Mouse (Mus musculus): ENCODE results near the gene Zfp408. TPM values are rescaled to one million over a fixed set of nuclear protein-coding genes. Genes with fewer than 3 reads are reported as not detected.

Gene Zfp408
- total RNA-seq (2014; rRNA removed; ENCODE audit: low replicate concordance) (11.1 and 17.4 TPM in 2 replicates), polyA plus RNA-seq (2015; fragmentation: Nextera tagmentation; extraction: Ambion mirVana) (3.6 and 4.0 TPM in 2 replicates)

DNA sequence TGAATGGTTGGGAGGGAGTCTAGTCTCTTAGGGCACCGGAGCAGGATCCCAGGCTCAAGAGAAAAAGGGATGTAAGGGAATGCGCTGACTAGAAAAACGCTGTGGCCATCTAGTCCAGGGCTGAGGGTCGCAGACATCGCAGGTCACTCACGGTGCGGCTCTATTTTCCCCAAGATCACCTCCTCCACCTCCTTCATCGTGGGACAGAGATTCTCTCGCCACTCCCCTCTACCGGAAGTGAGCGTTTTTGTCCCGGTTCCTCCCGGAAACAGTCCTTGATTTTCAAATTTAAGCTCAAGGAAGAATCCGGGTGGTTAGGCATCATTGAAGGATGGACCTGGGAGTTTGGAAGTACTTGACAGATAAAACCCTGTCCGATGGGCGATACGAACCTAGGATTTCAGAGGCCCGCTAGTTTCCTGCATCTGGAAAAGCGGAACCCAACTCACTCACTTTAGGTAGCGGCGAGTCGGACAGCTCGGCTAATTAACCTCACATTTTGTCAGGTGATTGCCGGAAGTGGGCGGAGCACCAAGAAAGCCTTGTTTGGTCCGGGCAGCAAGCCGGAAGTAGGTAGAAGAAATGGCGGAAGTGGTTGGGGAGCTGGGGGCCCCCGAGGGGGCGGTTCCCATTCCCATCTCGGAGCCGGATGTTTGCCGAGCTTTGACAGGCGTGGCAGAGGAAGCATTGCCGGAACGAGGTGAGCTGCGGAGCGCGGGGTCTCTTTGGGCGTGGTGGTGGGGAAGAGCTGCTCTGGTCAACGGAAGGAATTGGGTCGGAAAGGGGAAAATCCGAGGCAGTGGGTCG lies at the start of gene Zfp408, which contains the start of gene Arhgap1:
Zfp408 (minus strand) TSS at position 239 of the 807 bp plus-strand sequence.
Arhgap1 (plus strand) TSS at position 308 of the 807 bp plus-strand sequence.
- WGBS, result under 1% methylated on average over 44 of the region's 44 CpGs
- no peak for TF ChIP-seq CTCF (IDR thresholded peaks at IDR 0.05; ENCODE audit: low read depth)
- TF ChIP-seq EP300 (IDR thresholded peaks at IDR 0.05; ENCODE audit: low read depth), result peak; percentile 80; the same call in 1 of the 2 replicates

DNA sequence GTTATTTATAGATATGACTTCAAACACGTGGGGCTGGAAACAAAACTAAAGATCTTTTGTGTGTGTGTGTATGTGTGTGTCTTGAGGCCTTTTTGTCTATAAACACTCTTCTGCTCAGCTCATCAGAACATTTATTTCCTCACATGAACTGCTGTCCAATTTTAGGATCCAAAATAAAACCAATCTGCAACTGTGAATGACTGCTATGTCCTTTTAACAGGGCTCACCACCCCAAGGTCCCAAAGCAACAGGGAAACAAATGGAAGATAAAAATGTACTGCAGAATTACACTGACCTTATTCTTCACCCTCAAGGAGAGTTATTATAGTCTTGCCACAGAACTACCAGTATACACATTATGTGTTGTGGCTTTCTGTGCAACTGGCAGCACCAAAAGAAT lies 49.6 kb upstream of the Zfp408 start:
- DNase-seq (ENCODE audit: low spot score) (no peak), ATAC-seq (ENCODE audit: insufficient read depth, low read depth) (no peak)
- Histone ChIP-seq H3K4me2 (ENCODE audit: low read depth, low read length) (no peak overlapping the region), H3K4me1 (ENCODE audit: control insufficient read depth, insufficient read depth) (peaks cover 15% of the 10 kb centered on the region; the same call in 1 of the 2 replicates), H3K4me3 (ENCODE audit: low read depth, low read length) (no peak overlapping the region), H3K27me3 (ENCODE audit: control insufficient read depth, insufficient read depth, low read length) (no peaks in the 10 kb centered on the region), H3K9ac (replicated peaks; ENCODE audit: low read depth, low read length) (no peak overlapping the region), H3K36me3 (replicated peaks; ENCODE audit: control insufficient read depth, insufficient read depth, low read length) (peaks cover under 1% of the 10 kb centered on the region; the same call in 1 of the 2 replicates), H3K9me3 (replicated peaks; ENCODE audit: control insufficient read depth, low read length) (no peaks in the 10 kb centered on the region), H3K27ac (ENCODE audit: low read depth) (peak overlapping the region; percentile 72)
- TF ChIP-seq CTCF (IDR thresholded peaks at IDR 0.05; ENCODE audit: low read depth), result no peak
- no peak for TF ChIP-seq EP300 (IDR thresholded peaks at IDR 0.05; ENCODE audit: low read depth)
- WGBS, result 14% methylated on average over 1 of the region's 1 CpGs

More for the DNA sequence above, at the start of gene Zfp408, which contains the start of gene Arhgap1:
- Histone ChIP-seq H3K36me3 (replicated peaks; ENCODE audit: control insufficient read depth, insufficient read depth, low read length) (peaks cover 40% of the 10 kb centered on the region), H3K4me1 (ENCODE audit: control insufficient read depth, insufficient read depth) (peaks cover 31% of the 10 kb centered on the region), H3K4me3 (ENCODE audit: low read depth, low read length) (peak within 1 kb of the TSS; percentile 97), H3K4me2 (ENCODE audit: low read depth, low read length) (peak within 1 kb of the TSS; percentile 93), H3K9ac (replicated peaks; ENCODE audit: low read depth, low read length) (peak within 1 kb of the TSS; percentile 83), H3K9me3 (replicated peaks; ENCODE audit: control insufficient read depth, low read length) (no peaks in the 10 kb centered on the region), H3K27me3 (ENCODE audit: control insufficient read depth, insufficient read depth, low read length) (no peaks in the 10 kb centered on the region), H3K27ac (ENCODE audit: low read depth) (peak within 1 kb of the TSS; percentile 96)
- DNase-seq (ENCODE audit: low spot score), result peak; percentile 98
- peak; percentile 92 for ATAC-seq (ENCODE audit: insufficient read depth, low read depth)

DNA sequence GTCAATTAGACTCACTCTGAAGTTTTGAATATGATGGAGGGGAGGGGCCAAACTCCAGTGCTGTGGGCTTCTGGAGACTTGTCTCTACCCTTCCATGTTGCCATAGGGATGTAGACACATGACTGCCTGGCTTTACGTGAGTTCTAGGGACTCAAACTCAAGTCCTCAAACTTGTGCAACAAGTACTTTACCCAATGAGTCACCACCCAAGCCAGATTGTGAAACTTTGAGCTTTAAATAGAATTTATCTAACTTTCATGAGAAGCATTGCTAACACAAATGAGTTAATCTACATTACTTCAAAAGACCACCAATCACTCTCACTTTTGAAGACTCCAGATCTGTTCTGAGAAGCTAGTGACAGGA lies 46.6 kb upstream of the Zfp408 start:
- 24% methylated on average over 1 of the region's 1 CpGs for WGBS
- H3K4me1 ChIP-seq (ENCODE audit: control insufficient read depth, insufficient read depth), result peaks cover 15% of the 10 kb centered on the region; the same call in 1 of the 2 replicates
- DNase-seq (ENCODE audit: low spot score) (peak; percentile 41), ATAC-seq (ENCODE audit: insufficient read depth, low read depth) (peak; percentile 59)
- peaks cover 10% of the 10 kb centered on the region for H3K36me3 ChIP-seq (replicated peaks; ENCODE audit: control insufficient read depth, insufficient read depth, low read length)
- H3K27ac ChIP-seq (ENCODE audit: low read depth), result peak overlapping the region; percentile 57
- H3K4me2 ChIP-seq (ENCODE audit: low read depth, low read length), result no peak overlapping the region
- TF ChIP-seq CTCF (IDR thresholded peaks at IDR 0.05; ENCODE audit: low read depth), result no peak
- no peak for TF ChIP-seq EP300 (IDR thresholded peaks at IDR 0.05; ENCODE audit: low read depth)
- no peak overlapping the region for H3K4me3 ChIP-seq (ENCODE audit: low read depth, low read length)
- no peaks in the 10 kb centered on the region for H3K9me3 ChIP-seq (replicated peaks; ENCODE audit: control insufficient read depth, low read length)
- H3K27me3 ChIP-seq (ENCODE audit: control insufficient read depth, insufficient read depth, low read length), result no peaks in the 10 kb centered on the region
- no peak overlapping the region for H3K9ac ChIP-seq (replicated peaks; ENCODE audit: low read depth, low read length)

DNA sequence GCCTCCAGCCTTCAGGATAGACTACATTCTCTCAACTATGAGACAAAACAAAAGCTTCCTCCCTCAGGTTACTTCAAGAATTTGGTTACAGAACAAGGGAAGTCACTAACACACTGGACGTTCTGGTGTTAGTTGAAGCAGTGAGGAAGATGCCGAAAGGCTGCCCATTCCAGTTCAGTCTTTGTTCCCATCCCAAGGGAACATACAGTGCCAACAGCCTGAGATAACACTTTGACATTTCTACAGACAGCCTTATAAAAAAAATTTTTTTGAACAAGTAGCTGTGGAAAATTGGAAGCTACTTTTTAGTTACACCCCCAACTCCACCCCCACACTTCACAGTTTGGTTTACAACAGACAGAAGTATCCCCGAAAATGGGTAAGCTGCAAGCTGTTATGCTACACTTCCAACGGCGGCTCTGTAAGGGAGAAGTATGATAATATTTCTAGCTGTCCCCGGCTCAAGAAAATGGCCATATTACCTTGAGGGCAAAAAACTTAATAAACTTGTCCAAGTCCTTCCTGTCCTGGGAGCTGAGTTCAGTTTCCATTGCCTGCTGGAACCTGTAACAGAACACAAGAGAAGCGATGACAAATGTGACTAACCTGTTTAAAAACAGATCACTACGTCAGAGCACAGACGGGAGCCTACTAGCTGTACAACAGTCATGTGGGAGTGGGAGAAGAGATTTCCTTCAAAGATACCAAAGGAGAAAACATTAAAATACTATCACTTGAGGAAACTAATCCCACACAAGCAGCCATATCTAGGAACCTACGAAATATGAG lies 46.0 kb upstream of the Zfp408 start:
- Histone ChIP-seq H3K4me2 (ENCODE audit: low read depth, low read length) (no peak overlapping the region), H3K4me3 (ENCODE audit: low read depth, low read length) (no peak overlapping the region), H3K4me1 (ENCODE audit: control insufficient read depth, insufficient read depth) (peaks cover 15% of the 10 kb centered on the region; the same call in 1 of the 2 replicates), H3K36me3 (replicated peaks; ENCODE audit: control insufficient read depth, insufficient read depth, low read length) (peaks cover 12% of the 10 kb centered on the region), H3K9ac (replicated peaks; ENCODE audit: low read depth, low read length) (no peak overlapping the region), H3K9me3 (replicated peaks; ENCODE audit: control insufficient read depth, low read length) (no peaks in the 10 kb centered on the region), H3K27ac (ENCODE audit: low read depth) (peak overlapping the region; percentile 57), H3K27me3 (ENCODE audit: control insufficient read depth, insufficient read depth, low read length) (no peaks in the 10 kb centered on the region)
- ATAC-seq (ENCODE audit: insufficient read depth, low read depth), result peak; percentile 73
- TF ChIP-seq EP300 (IDR thresholded peaks at IDR 0.05; ENCODE audit: low read depth) (no peak), CTCF (IDR thresholded peaks at IDR 0.05; ENCODE audit: low read depth) (no peak)
- 51% methylated on average over 10 of the region's 10 CpGs for WGBS
- DNase-seq (ENCODE audit: low spot score), result peak; percentile 47

DNA sequence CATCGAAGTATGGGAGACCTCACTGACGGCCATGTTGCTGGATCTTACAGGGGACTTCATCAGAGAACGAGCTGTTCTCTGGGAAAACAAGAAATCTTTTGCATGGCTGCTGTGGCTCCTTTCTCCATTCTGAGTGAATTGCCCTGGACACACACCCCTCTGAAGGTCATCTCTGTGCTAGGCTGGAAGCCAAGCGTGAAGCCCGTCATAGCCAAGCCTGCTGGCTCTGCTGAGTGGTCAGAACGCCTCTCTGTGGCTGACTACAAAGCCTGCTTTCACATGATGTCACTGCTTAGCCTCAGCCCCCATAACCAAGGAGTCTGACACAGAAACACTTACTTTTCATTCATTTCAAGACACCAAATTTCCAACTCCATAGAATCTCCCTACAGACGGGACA lies 39.9 kb upstream of the Zfp408 start:
- H3K9me3 ChIP-seq (replicated peaks; ENCODE audit: control insufficient read depth, low read length), result no peaks in the 10 kb centered on the region
- no peak overlapping the region for H3K9ac ChIP-seq (replicated peaks; ENCODE audit: low read depth, low read length)
- no peak overlapping the region for H3K4me3 ChIP-seq (ENCODE audit: low read depth, low read length)
- DNase-seq (ENCODE audit: low spot score), result peak; percentile 82
- peak overlapping the region; percentile 68 for H3K27ac ChIP-seq (ENCODE audit: low read depth)
- H3K4me2 ChIP-seq (ENCODE audit: low read depth, low read length), result no peak overlapping the region
- H3K36me3 ChIP-seq (replicated peaks; ENCODE audit: control insufficient read depth, insufficient read depth, low read length), result peaks cover 54% of the 10 kb centered on the region
- 52% methylated on average over 7 of the region's 7 CpGs for WGBS
- H3K27me3 ChIP-seq (ENCODE audit: control insufficient read depth, insufficient read depth, low read length), result no peaks in the 10 kb centered on the region
- ATAC-seq (ENCODE audit: insufficient read depth, low read depth), result peak; percentile 96
- no peaks in the 10 kb centered on the region for H3K4me1 ChIP-seq (ENCODE audit: control insufficient read depth, insufficient read depth)
- TF ChIP-seq EP300 (IDR thresholded peaks at IDR 0.05; ENCODE audit: low read depth) (no peak), CTCF (IDR thresholded peaks at IDR 0.05; ENCODE audit: low read depth) (no peak)

Measured in heart, postnatal 0 days (tissue).